Mouse (Mus musculus) embryonic stem cell, embryonic (primary cell): ENCODE results near the gene Ercc5.

Experiments
- CTCF ChIA-PET, 4 experiments: fragments of 300-600 bp in 2 of 4; fragments of 350-600 bp in 2 of 4; sonication (Branson Sonifier 250); formaldehyde crosslinking; loops; one replicate each; lab custom pipeline; 2022; ENCODE audit warnings: inconsistent platforms in 2 of 4; lab: Charles Lee
- POLR2A ChIA-PET, 4 experiments: fragments of 300-600 bp in 2 of 4; fragments of 350-600 bp in 2 of 4; sonication (Branson Sonifier 250); formaldehyde crosslinking; loops; one replicate each; lab custom pipeline; 2022; ENCODE audit warnings: antibody characterized with exemption in 4 of 4, inconsistent platforms in 1 of 4; lab: Charles Lee

Gene Ercc5

GRCm38 (mm10) chr1:44155287-44155686 lies 7.7 kb downstream of the Ercc5 start:
- POLR2A ChIA-PET, result interaction anchor here in 1 of 4 experiments (0.5 to 0.9 kb wide), 3 partner anchors 9 to 220 kb away, joined by 3 to 4 read pairs (median 3); no protein-coding TSS in a partner anchor
- CTCF ChIA-PET, result interaction anchor here in 1 of 4 experiments (1.0 to 1.4 kb wide), 3 partner anchors 13 to 114 kb away, joined by 3 to 7 read pairs (median 3); no protein-coding TSS in a partner anchor

- ChIA-PET POLR2A (interaction anchor here in 1 of 4 experiments (0.6 kb wide), 1 partner anchor 596 kb away, joined by 5 read pairs; no protein-coding TSS in a partner anchor), CTCF (interaction anchor here in 1 of 4 experiments (1.6 kb wide), 1 partner anchor 10 kb away, joined by 3 read pairs; no protein-coding TSS in a partner anchor)
Observed at GRCm38 (mm10) chr1:44158317-44158716, 10.8 kb downstream of the Ercc5 start.

- POLR2A ChIA-PET, result interaction anchor here in 1 of 4 experiments (1.5 kb wide), 1 partner anchor 10 kb away, joined by 3 read pairs; no protein-coding TSS in a partner anchor
- CTCF ChIA-PET, result no interaction called here
Observed at GRCm38 (mm10) chr1:44161818-44162217, 14.3 kb downstream of the Ercc5 start.

DNA sequence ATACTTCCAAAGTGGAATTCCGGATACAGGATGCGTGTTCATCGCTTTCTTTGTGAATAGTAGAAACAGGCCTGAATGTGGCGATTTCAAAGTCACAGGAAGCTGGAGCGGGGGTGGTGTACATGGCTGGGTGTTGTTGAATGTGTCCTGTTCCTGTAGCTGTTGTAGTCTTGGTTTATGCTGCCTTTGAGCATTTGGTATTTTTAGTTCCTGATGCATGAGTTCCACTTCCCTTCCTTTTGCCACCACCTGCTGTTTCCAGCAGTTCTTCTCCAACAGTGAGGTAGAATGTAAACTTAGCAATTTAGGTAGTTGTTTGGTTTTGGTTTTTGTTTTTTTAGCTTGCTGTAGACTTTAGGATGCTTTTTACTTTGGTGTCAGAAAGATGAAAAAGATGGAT lies 14.8 kb downstream of the Ercc5 start:
- ChIA-PET CTCF (no interaction called here), POLR2A (interaction anchor here in 1 of 4 experiments (1.5 kb wide), 1 partner anchor 10 kb away, joined by 3 read pairs; no protein-coding TSS in a partner anchor)

DNA sequence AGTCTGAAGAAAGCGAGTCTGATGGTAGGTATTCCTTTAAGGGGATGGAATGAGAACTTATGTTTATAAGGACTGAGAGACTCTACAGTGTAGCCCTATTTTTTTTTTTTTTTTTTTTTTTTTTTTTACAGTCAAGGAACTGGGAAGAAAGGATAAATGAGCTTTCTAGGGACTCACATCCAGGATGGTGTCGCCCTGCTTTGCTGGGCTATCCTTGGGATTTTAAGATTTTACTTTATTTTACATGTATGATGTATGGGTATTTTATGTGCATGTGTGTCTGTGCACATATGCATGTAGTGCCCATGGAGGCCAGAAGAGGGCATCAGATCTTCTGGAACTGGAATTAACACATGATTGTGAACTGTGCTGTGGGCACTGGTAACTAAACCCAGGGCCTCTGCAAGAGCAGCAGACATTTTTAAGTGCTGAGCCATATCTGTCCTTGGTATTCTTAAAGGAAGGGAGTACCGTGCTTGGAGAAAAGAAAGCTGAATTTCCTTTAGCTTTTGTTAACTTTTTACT lies 20.4 kb downstream of the Ercc5 start:
- CTCF ChIA-PET, result interaction anchor here in 2 of 4 experiments (0.5 to 1.9 kb wide), 3 partner anchors 12 to 845 kb away, joined by 3 to 7 read pairs (median 6); partner anchors contain the start of genes Bivm (in 1 of the 2) and Kdelc1 (in 1 of the 2)
- POLR2A ChIA-PET, result interaction anchor here in 3 of 4 experiments (0.5 to 1.2 kb wide), 5 partner anchors 19 to 235 kb away, joined by 3 to 4 read pairs (median 4); partner anchors contain the start of genes Tpp2 (in 2 of the 3) and Tex30 (in 1 of the 3)

DNA sequence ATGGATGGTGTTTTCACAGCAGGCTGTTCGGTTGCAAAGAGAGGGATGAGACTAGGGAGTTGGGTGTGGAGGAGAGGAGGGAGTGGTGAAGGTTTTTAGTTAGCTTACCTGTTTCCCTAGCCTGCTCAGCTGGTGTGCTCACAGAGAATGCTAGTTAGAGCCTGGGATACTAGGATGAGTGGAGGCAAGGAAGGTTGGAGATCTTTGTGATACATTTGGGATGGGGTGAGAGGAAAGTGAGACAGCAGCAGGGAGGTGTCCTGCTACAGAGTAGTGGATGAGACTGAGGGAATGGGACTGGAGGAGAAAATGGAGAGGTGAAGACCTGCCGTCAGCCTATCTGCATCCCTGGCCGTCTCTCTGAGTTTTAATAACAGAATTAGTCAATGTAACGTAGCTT lies 25.1 kb downstream of the Ercc5 start:
- CTCF ChIA-PET, result interaction anchor here in 2 of 4 experiments (0.6 to 1.5 kb wide), 3 partner anchors 8 to 60 kb away, joined by 3 to 5 read pairs (median 3); partner anchors contain the start of genes Bivm (in 1 of the 2) and Kdelc1 (in 1 of the 2)
- POLR2A ChIA-PET, result interaction anchor here in 1 of 4 experiments (1.2 kb wide), 1 partner anchor 9 kb away, joined by 3 read pairs; no protein-coding TSS in a partner anchor

GRCm38 (mm10) chr1:44173903-44174302 lies 26.4 kb downstream of the Ercc5 start:
- ChIA-PET POLR2A (interaction anchor here in 1 of 4 experiments (1.0 to 1.2 kb wide), 2 partner anchors 10 to 71 kb away, joined by 3 read pairs; partner anchors contain the start of gene Tex30), CTCF (interaction anchor here in 3 of 4 experiments (0.6 to 1.5 kb wide), 4 partner anchors 18 to 486 kb away, joined by 3 to 5 read pairs (median 3); partner anchors contain the start of genes Bivm (in 1 of the 3) and Kdelc1 (in 1 of the 3))

GRCm38 (mm10) chr1:44178086-44178485 lies 30.5 kb downstream of the Ercc5 start:
- POLR2A ChIA-PET, result interaction anchor here in 2 of 4 experiments (0.5 to 0.6 kb wide), 2 partner anchors 76 to 1642 kb away, joined by 3 to 4 read pairs; partner anchors contain the start of gene Tex30 (in 1 of the 2)
- CTCF ChIA-PET, result interaction anchor here in 1 of 4 experiments (0.6 kb wide), 1 partner anchor 348 kb away, joined by 3 read pairs; no protein-coding TSS in a partner anchor

GRCm38 (mm10) chr1:44186396-44186795 lies 38.9 kb downstream of the Ercc5 start:
- ChIA-PET CTCF (no interaction called here), POLR2A (no interaction called here)

DNA sequence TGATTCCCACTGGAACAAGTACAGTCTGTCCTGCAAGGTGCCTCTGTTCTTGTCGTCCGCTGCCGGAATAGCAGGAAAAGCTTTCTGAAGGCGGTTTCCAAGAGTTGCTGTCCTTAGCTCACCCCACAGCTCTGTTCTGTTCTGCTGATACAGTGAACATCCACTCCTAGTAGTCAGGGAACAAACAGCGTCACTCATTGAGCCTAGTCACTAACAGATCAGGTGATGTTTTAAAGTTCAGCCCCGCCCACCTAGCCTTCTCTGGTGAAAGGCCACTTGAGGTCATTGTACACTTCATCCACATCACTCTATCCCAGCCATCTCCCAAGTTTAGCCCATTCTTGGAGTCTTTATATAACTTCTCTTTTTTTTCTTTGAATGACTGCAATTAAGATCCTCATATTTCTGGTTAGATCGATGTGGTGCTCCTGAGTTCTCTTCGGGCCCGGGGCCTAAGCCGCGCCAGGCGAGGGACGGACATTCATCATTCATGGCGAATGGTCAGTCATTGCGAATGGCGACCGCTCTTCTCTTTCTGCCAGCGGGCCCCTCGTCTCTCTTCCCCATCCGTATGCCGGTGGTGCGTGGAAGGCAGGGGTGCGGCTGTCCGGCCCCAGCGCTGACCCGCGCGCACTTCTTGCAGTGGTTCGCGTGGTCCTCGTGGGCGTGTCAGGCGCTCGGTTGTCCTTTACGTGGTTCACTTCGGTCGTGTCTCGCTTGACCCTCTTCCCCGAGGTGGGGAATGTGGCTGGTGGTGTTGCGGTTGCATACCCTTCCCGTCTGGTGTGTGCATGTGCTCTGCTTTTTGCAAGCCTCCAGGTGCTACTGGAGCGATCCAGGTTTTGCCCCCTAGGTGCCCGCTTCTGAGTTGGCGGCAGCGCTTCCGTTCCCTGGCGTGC lies 51.0 kb downstream of the Ercc5 start:
- ChIA-PET CTCF (interaction anchor here in 1 of 4 experiments (0.6 kb wide), 1 partner anchor 23 kb away, joined by 3 read pairs; no protein-coding TSS in a partner anchor), POLR2A (no interaction called here)

GRCm38 (mm10) chr1:44202876-44203275 lies 55.3 kb downstream of the Ercc5 start:
- CTCF ChIA-PET, result no interaction called here
- POLR2A ChIA-PET, result no interaction called here

DNA sequence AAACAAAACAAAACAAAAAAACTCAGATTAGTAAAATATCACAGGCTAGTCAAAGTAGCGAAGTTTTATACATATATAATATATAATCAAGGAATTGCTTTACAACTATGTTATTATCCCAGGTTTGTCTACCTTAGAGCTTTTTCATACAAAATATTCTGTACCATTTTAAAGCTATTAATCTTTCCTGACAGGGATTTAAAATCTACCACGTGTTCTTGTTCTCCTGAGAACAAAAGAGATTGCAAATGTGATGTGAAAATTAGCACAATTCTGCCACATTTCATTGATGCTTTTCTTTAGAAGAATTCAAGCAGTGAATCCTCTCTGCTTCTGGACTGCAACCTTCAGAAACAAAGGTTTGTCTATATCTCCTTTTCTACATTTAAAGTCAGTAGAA lies 66.9 kb downstream of the Ercc5 start:
- CTCF ChIA-PET, result interaction anchor here in 1 of 4 experiments (0.5 kb wide), 1 partner anchor 1499 kb away, joined by 3 read pairs; no protein-coding TSS in a partner anchor
- POLR2A ChIA-PET, result no interaction called here

GRCm38 (mm10) chr1:44216352-44217116 lies 69.0 kb downstream of the Ercc5 start:
- ChIA-PET CTCF (no interaction called here), POLR2A (interaction anchor here in 1 of 4 experiments (0.5 to 0.6 kb wide), 2 partner anchors 466 to 512 kb away, joined by 3 read pairs; no protein-coding TSS in a partner anchor)

GRCm38 (mm10) chr1:44217118-44217517 lies 69.6 kb downstream of the Ercc5 start:
- CTCF ChIA-PET, result no interaction called here
- POLR2A ChIA-PET, result no interaction called here

DNA sequence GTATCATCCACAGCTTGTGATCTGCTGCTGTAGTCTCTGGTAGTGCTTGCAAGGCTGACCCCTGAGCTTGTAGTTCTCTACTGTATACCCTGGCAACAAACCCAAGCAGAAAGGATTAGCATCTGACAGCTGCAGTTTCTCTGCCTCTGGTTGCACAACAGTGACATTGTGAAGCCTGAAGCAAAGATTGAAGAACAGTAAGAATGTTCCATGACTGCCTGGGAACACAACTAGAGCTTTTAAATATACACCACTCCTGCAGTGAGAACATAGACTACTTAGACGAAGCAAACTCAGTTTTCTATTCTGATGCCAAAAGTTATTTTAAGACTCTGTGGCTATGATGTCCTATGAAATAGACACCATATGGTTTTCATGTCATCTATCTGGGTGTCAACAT lies 71.3 kb downstream of the Ercc5 start, which contains the start of gene Mettl21e:
Gene Mettl21e, minus strand, starts transcription at position 86 of the 400 bp plus-strand sequence.
- POLR2A ChIA-PET, result no interaction called here

DNA sequence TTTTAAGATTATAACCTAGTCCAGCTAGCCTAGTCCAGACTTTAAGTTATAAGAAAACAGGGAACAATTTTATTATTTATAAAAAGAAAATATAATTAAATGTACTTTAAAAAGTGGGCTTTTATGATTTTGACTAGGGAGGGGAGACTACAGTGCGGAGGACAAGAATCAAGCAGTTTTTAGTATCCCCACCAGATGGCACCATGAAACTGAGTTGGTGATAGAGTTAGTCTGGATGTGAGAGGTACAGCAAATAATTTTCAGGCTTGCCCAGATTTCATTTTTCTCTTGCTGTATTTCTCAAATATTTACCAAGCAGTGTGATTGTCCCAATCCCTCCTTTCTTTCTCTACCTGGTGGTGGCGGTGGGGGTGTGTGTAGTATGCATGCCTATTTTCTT lies 81.5 kb downstream of the Ercc5 start:
- POLR2A ChIA-PET, result no interaction called here

More for the DNA sequence above, 71.3 kb downstream of the Ercc5 start, which contains the start of gene Mettl21e:
- CTCF ChIA-PET, result no interaction called here

More for the DNA sequence above, 81.5 kb downstream of the Ercc5 start:
- CTCF ChIA-PET, result no interaction called here
